Mouse (Mus musculus) erythroid progenitor cell, adult 5-6 weeks (primary cell): ENCODE results near the gene Olfr412. TPM values are rescaled to one million over a fixed set of nuclear protein-coding genes. Genes with fewer than 3 reads are reported as not detected.

Experiments used
- ATAC-seq: replicated peaks from 2 replicates; pipeline ENCODE4 v1.8.0; 2016; ENCODE audit warnings: moderate number of reproducible peaks, mild to moderate bottlenecking, moderate TSS enrichment, inconsistent platforms; ENCODE audit not compliant: poor library complexity, low FRiP score, severe bottlenecking
- total RNA-seq, 2 experiments: library from RNA; stranded (forward) in 1 of 2; stranded (reverse) in 1 of 2; fragments of 150-400 nt in 1 of 2; fragments of 186-747, 209-891 nt in 1 of 2; gene quantifications; 2 replicates each; pipeline versions ENCODE4 v1.2.3 to v1.2.4; 2015 to 2017; ENCODE audit warnings: low replicate concordance in 2 of 2

Gene Olfr412
- not detected in 2 replicates for total RNA-seq (2015; ENCODE audit: low replicate concordance)
- not detected in 2 replicates for total RNA-seq (2017; ENCODE audit: low replicate concordance)

- ATAC-seq = no peak
These were observed at the start of gene Olfr412 for GRCm38 (mm10) chr11:74361769-74362168. Olfr412 (plus strand) TSS chr11:74362069.

GRCm38 (mm10) chr11:74326044-74326443 is 35.8 kb upstream of the Olfr412 start:
- ATAC-seq = no peak

GRCm38 (mm10) chr11:74328781-74329180 is 33.1 kb upstream of the Olfr412 start:
- no peak for ATAC-seq

GRCm38 (mm10) chr11:74337931-74338330 is 23.9 kb upstream of the Olfr412 start, which contains the start of gene Olfr410:
Olfr410 (minus strand) TSS chr11:74338031.
- ATAC-seq = no peak

GRCm38 (mm10) chr11:74352550-74352949 is 9.3 kb upstream of the Olfr412 start, which contains the start of gene Olfr411:
Olfr411 (minus strand) TSS chr11:74352650.
- no peak for ATAC-seq

GRCm38 (mm10) chr11:74371393-74372100 is 9.7 kb downstream of the Olfr412 start:
- ATAC-seq = no peak

GRCm38 (mm10) chr11:74376847-74377246 is 15.0 kb downstream of the Olfr412 start:
- no peak for ATAC-seq

GRCm38 (mm10) chr11:74379166-74379873 is 17.5 kb downstream of the Olfr412 start:
- ATAC-seq = no peak

- ATAC-seq = no peak
These were observed 23.8 kb downstream of the Olfr412 start for GRCm38 (mm10) chr11:74385674-74386073.

GRCm38 (mm10) chr11:74387203-74387602 is 25.3 kb downstream of the Olfr412 start:
- ATAC-seq = no peak

GRCm38 (mm10) chr11:74391899-74392298 is 30.0 kb downstream of the Olfr412 start:
- ATAC-seq = no peak

GRCm38 (mm10) chr11:74392903-74393302 is 31.0 kb downstream of the Olfr412 start:
- no peak for ATAC-seq

- ATAC-seq = no peak
These were observed 31.6 kb downstream of the Olfr412 start for GRCm38 (mm10) chr11:74393489-74393888.

- ATAC-seq = no peak
These were observed 33.7 kb downstream of the Olfr412 start for GRCm38 (mm10) chr11:74395583-74395982.

- no peak for ATAC-seq
These were observed 40.3 kb downstream of the Olfr412 start for GRCm38 (mm10) chr11:74402126-74402525.

- no peak for ATAC-seq
These were observed 42.3 kb downstream of the Olfr412 start for GRCm38 (mm10) chr11:74404216-74404615.

GRCm38 (mm10) chr11:74405201-74405600 is 43.3 kb downstream of the Olfr412 start:
- no peak for ATAC-seq

GRCm38 (mm10) chr11:74408587-74409446 is 46.9 kb downstream of the Olfr412 start:
- ATAC-seq = no peak

- no peak for ATAC-seq
These were observed 47.5 kb downstream of the Olfr412 start for GRCm38 (mm10) chr11:74409447-74409754.

GRCm38 (mm10) chr11:74409757-74410174 is 47.9 kb downstream of the Olfr412 start:
- ATAC-seq = no peak
